Mouse (Mus musculus) embryonic facial prominence, embryonic 13.5 days (tissue): ENCODE data around the gene 4930502E18Rik. TPM values are rescaled to one million over a fixed set of nuclear protein-coding genes. Genes with fewer than 3 reads are reported as not detected.

ENCODE experiments used
- ATAC-seq: fragments of 200-750 bp; cut with Nextera tagmentation; 2 replicates; pipeline ENCODE4 v1.8.0; 2017; ENCODE audit warnings: low read depth; ENCODE audit not compliant: insufficient number of reproducible peaks, insufficient read depth, low FRiP score, low TSS enrichment
- H3K27ac ChIP-seq: fragments of 300-500 bp; sonication (generic); 2 replicates; pipeline ENCODE4 v1.5.1; 2015; ENCODE audit warnings: moderate library complexity, mild to moderate bottlenecking, inconsistent platforms
- H3K27me3 ChIP-seq: fragments of 300-500 bp; sonication (generic); 2 replicates; pipeline ENCODE4 v1.6.1; 2015; ENCODE audit warnings: mild to moderate bottlenecking, inconsistent platforms
- H3K36me3 ChIP-seq: fragments of 300-500 bp; sonication (generic); 2 replicates; pipeline ENCODE4 v1.6.1; 2015; ENCODE audit warnings: mild to moderate bottlenecking, inconsistent platforms
- H3K4me1 ChIP-seq: fragments of 300-500 bp; sonication (generic); 2 replicates; pipeline ENCODE4 v1.6.1; 2015; ENCODE audit warnings: inconsistent platforms
- H3K4me2 ChIP-seq: fragments of 300-500 bp; sonication (generic); 2 replicates; pipeline ENCODE4 v1.6.1; 2015; ENCODE audit warnings: moderate library complexity, mild to moderate bottlenecking, inconsistent platforms
- H3K4me3 ChIP-seq: fragments of 300-500 bp; sonication (generic); 2 replicates; pipeline ENCODE4 v1.5.1; 2015; ENCODE audit warnings: mild to moderate bottlenecking, inconsistent platforms
- H3K9ac ChIP-seq: fragments of 300-500 bp; sonication (generic); 2 replicates; pipeline ENCODE4 v1.6.1; 2015; ENCODE audit warnings: mild to moderate bottlenecking, inconsistent platforms
- H3K9me3 ChIP-seq: fragments of 300-500 bp; sonication (generic); 2 replicates; pipeline ENCODE4 v1.6.1; 2016; ENCODE audit warnings: inconsistent platforms
- WGBS: fragments of 180-500 bp; shearing (Covaris S2); methylation state at CpG from one replicate; pipeline ENCODE4 v1.1.7; 2015; ENCODE audit warnings: mixed read lengths; 5-methylcytosine and 5-hydroxymethylcytosine counted together
- polyA plus RNA-seq: library from polyadenylated mRNA; unstranded; fragments of >200 nt; fragmentation: Nextera tagmentation; extraction: Ambion mirVana; gene quantifications from 2 replicates; pipeline ENCODE4 v1.2.1, GENCODE M21; 2015

4930502E18Rik gene
- polyA plus RNA-seq, 1 experiment from 2014 or later, result 0.62 TPM

DNA sequence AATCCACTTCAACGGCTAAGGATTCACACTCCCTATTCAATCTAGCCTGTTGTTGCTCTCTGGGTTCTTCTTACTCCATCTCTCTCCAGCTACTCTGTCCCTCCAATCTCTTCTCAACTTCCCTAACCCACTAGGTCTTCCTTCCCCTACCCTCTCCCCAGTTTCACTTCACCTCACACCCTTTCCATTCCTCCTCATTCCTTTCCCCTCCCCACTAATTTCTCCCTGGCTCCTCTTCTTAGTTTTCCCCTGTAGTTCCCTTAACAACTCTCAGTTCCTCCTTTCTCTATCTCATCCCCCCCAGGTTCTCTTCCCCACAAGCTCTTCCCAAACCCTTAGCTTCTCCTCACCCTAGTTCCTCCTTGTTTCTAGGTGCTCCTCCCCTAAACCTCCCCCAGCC, 28.2 kb downstream of the 4930502E18Rik start:
- H3K4me3 ChIP-seq, result no peak overlapping the region
- no peak for ATAC-seq
- 86% methylated on average over 1 of the region's 1 CpGs for WGBS
- no peaks in the 10 kb centered on the region for H3K27me3 ChIP-seq
- no peak overlapping the region for H3K9ac ChIP-seq
- H3K9me3 ChIP-seq, result no peaks in the 10 kb centered on the region
- no peaks in the 10 kb centered on the region for H3K4me1 ChIP-seq
- no peaks in the 10 kb centered on the region for H3K36me3 ChIP-seq
- H3K4me2 ChIP-seq, result no peak overlapping the region
- H3K27ac ChIP-seq, result no peak overlapping the region

DNA sequence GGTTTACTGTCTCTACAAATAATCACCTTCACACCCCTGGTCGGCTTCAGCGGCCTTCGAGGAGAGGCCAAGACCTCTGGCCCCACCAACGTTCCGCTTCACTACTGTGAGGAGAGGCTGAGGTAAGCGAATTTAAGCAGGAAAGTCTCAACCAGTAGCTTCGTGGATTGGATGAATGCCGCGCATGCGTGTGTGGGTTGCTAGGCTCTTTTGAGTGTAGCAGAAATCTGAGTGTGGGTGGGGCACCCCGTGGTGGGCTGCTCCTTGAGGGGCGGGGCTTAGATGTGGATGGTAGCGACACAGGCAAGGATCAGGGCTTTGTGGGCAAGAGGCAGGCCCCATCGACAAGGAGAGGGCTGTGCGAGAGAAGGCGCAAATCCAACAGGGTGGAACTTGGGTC, 33.1 kb downstream of the 4930502E18Rik start, which contains the start of gene 1700013H16Rik:
TSS of gene 1700013H16Rik (minus strand) at position 96 of the 400 bp plus-strand sequence.
- no peaks in the 10 kb centered on the region for H3K36me3 ChIP-seq
- no peak for ATAC-seq
- H3K4me2 ChIP-seq, result no peak within 1 kb of the TSS
- no peaks in the 10 kb centered on the region for H3K9me3 ChIP-seq
- no peaks in the 10 kb centered on the region for H3K27me3 ChIP-seq
- H3K4me1 ChIP-seq, result no peaks in the 10 kb centered on the region
- H3K4me3 ChIP-seq, result no peak within 1 kb of the TSS
- WGBS, result 94% methylated on average over 16 of the region's 16 CpGs
- H3K9ac ChIP-seq, result no peak within 1 kb of the TSS
- no peak within 1 kb of the TSS for H3K27ac ChIP-seq

GRCm38 (mm10) chrX:53776276-53776675, 51.6 kb downstream of the 4930502E18Rik start, which contains the start of gene Zfp36l3:
Gene Zfp36l3, minus strand, starts transcription at chrX:53776394.
- Histone ChIP-seq H3K4me3 (no peak within 1 kb of the TSS), H3K9me3 (no peaks in the 10 kb centered on the region), H3K4me2 (no peak within 1 kb of the TSS), H3K27me3 (no peaks in the 10 kb centered on the region), H3K9ac (no peak within 1 kb of the TSS), H3K27ac (no peak within 1 kb of the TSS), H3K4me1 (no peaks in the 10 kb centered on the region), H3K36me3 (no peaks in the 10 kb centered on the region)
- WGBS, result 91% methylated on average over 12 of the region's 12 CpGs
- ATAC-seq, result no peak

Other genes starting within 250 kb of the 4930502E18Rik start
- 44.6 and 49.4 TPM in 2 replicates for gene Rtl8c, start 116.8 kb upstream of the 4930502E18Rik start, polyA plus RNA-seq
- gene Gm14597, start 115.8 kb upstream of the 4930502E18Rik start, polyA plus RNA-seq, result not detected in 2 replicates
- 67.9 and 68.0 TPM in 2 replicates for gene Rtl8a, start 81.1 kb upstream of the 4930502E18Rik start, polyA plus RNA-seq
- 59.5 and 62.3 TPM in 2 replicates for gene Rtl8b, start 54.4 kb upstream of the 4930502E18Rik start, polyA plus RNA-seq
- not detected in 2 replicates for gene 1700013H16Rik, start 33.0 kb downstream of the 4930502E18Rik start, polyA plus RNA-seq
- gene Zfp36l3, start 51.6 kb downstream of the 4930502E18Rik start, polyA plus RNA-seq, result not detected in 2 replicates
- gene Xlr, start 72.9 kb downstream of the 4930502E18Rik start, polyA plus RNA-seq, result 1.2 and 1.7 TPM in 2 replicates